Mouse (Mus musculus) B cell, adult 2 months (primary cell): ENCODE data around the gene Pik3c2b.
A peak's percentile ranks its signal among the peaks of the same experiment; 100 is the strongest.

Experiments used
- DNase-seq, 2 experiments: peaks; one replicate each; pipeline ENCODE4 v3.0.0; 2022

The Pik3c2b gene

DNA sequence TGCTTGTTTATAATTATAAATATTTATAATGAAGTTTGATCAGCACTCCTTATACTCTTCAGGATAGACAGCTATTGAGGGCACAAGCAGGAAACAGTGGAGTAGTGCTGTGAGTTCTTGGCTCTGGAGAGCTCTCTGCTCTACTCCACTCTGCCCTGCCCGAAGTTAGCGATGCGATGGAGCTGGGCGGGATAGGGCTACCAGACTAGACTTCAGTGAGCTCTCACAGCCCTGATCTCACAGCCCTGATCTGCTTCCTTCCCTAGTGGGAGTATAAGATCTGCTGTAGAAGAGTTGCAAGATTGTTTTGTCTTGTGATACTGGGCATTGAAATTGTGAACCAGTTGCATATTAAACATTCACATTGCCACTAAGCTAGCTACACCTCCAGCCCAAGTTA, 89.4 kb downstream of the Pik3c2b start:
- DNase-seq = peak in 1 of 2 experiments; percentile 16

DNA sequence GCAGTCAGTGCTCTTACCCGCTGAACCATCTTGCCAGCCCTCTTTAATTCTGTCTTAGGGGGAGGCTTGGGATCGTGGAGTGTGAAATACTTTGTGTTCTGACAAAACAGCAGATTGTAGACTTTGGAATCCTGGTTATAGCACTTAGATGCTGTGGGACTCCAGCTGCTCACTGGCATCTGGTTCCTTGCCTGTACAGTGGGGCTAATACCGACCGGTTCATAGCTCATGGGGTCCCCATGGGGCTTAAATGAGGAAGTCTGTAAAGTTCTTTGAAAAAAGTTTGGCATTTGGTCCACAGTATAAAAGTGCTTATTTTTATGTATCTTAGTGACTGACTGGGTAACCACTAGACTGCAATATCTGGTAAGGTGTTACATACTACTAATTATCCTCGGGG, 90.3 kb downstream of the Pik3c2b start:
- peak; percentile 40 to 46 for DNase-seq

DNA sequence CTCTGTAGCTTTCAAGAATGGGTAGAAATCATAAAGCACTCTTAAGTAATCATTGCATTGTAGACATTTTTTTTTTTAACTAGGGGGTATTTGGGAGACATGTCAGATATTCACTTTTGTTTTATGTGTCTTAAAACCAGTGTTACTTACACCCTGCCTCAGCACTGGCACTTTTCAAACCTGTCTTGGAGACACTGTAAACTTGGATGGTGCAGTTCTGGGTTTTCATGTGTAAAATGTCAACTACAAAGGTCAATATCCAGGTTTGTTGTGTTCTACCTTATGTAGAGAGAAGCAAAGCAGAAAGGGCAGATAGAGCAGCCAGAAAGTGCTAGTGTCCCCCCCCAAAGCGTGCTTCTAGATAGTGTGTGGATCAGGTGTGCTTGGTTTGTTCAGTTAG, 92.9 kb downstream of the Pik3c2b start:
- DNase-seq = no peak

DNA sequence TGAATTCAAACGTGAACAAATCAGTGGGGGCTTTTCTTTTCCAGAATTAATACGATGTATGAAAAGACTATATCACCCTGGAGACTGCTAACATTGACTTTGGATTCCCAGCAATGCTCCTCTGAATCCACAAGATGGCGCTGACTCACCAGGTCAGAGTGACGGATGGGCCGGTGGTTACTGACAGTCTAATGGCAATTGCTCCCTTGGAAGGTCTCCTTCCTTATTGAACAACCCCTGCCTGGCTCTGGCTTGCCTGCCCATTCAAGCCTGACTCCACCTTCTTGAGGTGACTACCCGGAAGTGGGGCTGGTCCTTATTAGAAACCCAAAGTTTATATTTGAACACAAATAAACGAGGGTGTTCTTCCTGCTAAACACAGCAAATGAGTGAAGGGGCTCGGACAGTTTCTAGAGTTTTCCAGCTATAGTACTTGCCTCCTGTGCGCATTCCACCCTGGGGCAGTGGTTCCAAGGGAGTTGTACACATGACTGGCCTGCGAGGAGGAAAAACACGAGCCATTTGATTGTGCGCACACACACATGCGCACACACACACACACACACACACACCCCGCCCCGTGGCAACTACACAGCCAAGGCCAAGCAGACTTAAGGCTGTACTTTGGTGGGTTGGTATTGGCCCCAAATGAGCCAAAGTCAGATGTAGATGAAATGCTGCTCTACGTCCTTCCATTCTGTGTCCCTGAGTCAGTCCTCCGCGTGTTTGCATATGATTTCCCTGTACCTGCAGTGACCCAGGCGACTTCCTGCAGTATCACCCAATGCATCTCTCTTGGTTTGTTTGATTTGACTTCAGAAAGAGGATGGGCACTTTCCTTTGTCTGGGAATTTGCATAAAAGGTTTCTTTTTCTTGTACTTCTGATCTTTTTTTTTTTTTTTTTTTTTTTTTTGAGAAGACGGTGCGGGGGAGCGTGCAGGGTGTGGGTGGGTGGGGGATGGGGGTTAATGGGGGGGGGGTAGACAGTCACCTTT, 100.8 kb downstream of the Pik3c2b start:
- DNase-seq = peak; percentile 76

DNA sequence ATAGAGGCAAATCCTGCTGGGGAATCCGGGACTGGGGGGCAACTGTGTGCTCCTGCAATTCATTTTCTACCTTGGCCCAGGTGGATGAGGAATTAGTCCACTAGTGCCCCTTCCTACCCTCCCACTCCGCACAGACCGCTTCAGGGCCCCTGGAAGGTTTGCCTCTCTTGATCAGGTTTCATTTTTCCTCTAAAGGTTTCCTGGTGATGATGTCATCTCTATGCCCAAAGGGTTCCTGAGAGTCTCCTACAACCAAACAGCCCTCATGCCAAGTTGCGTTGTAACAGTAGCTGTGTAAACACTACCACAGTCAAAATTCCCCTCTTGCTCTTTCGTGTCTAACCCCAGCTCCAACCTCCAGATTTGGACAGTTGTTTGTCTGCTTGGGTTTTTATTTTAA, 101.9 kb downstream of the Pik3c2b start:
- DNase-seq = no peak

DNA sequence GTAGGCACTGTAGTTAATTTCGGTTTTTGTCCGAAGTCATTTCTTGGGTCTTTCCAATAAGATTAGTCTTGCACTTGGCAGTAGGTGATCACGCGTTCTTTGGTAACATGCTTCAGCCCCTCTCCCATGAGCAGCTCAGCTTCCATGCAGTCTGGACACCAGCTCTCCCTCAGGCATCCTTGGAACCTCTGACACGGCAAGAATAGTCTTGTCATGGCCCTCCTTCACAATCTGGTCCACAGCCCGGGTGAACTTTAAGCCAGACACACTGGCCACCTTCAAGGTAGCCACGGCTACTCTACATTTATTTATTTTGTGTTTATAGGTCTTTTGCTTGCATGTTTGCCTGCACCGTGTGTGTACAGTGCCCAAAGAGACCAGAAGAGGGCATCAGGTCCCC, 102.7 kb downstream of the Pik3c2b start:
- no peak for DNase-seq

DNA sequence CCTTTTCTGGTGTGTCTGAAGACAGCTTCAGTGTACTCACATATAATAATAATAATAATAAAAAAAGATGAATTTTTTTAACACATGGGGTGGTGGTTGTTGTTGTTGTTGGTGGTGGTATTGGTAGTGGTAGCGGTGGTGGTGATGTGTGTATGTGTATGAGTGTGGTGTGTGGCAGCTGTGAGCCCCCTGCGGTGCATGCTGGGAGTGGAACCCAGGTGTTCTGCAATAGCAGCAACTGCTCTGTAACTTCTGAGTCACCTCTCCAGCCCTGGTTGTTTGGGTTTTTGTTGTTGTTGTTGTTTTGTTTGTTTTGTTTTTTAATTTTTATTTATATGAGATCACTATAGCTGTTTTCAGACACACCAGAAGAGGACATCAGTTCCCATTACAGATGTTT, 105.1 kb downstream of the Pik3c2b start:
- DNase-seq = no peak

DNA sequence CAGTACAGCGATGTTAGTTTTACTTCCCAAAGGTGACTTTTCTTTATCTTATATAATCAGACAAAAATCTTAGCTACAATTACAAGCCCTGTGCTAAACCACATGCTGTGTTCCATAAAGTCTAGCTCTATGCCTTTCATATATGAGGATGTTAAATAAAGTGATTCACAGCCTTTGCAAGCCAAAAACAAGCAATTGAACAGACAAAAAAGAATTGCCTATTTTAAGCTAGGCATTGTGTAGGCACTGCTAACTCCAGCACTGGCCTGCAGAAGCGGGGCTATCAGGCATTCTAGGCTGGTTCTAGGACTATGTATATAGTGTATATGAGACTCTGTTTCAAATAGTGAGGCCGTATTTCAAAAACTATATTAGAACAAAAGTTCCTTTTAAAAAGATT, 106.7 kb downstream of the Pik3c2b start:
- DNase-seq = no peak

DNA sequence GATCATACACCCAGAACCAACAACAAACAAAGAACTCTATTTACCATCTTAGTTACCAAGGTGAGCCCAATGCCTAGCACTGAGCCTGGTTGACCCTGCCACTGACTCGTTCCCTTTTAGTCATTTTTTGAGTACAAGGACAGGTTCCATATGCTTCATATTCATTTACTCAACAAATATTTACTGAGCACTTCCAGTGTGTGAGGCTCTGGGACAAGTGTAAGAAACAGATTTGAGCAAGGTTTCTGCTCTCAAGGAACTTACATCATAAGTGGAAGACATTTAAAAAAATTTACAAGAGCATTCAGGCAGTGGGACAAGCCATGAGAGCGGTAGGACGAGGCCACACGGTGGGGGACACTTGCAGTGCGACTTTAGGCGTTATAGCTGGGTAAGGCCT, 109.8 kb downstream of the Pik3c2b start:
- no peak for DNase-seq
